Mouse (Mus musculus) left cerebral cortex, postnatal 36 days (tissue): ENCODE measurements around the gene Emilin2. TPM values are rescaled to one million over a fixed set of nuclear protein-coding genes. Genes with fewer than 3 reads are reported as not detected.

Experiments used
- DNase-seq, 2 experiments: peaks; one replicate each; pipeline ENCODE4 v3.0.0; 2021 to 2022; ENCODE audit warnings: low spot score in 2 of 2, mixed read lengths in 1 of 2
- intact Hi-C: fragments of 180-260 bp; cut with DNase I; formaldehyde crosslinking; loops from one replicate; pipeline ENCODE4 v1.15.1; 2025
- total RNA-seq, 2 experiments: library from RNA; stranded (reverse); gene quantifications; 2 replicates each; pipeline ENCODE4 v1.2.3; 2021

Emilin2 gene
- total RNA-seq, 2 experiments from 2014 or later = 1.7 to 3.2 TPM

DNA sequence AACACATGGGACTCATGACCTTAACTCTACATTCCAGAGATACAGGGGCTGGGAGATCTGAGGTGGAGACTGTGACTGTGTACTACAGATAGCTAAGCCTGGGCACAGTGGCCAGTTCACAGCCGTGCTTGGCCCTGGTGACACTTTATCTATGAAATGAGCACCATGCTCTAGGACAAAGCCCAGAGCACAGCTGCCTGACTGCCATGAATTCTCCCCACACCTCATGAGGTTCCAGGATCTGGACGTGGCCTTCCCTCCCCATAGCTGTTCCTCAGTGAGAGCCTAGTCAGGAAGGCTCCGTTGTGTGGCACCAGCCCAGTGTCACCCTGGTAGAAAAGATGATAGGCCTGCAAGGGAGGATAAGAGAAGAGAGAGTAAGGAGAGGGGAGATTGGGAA lies 43.2 kb downstream of the Emilin2 start:
- intact Hi-C loops = no loop called here

DNA sequence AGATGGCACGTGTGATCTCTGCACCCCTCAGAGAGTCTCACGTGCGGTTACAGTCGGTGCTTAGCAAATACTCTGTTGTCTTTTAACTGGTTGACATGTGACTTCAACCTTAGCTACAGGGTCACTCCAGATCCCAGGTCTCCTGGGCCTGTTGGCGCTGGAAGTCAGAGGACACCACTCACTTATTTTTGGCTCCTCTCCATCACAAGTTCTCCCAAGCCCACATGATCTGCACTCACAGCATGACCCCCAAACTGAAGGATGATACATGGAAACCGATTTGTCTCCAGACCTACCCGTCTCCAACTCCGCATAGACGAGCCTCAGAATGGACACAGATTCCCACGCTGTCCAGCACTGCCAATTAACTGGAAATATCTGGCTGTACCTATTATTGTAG lies 43.6 kb downstream of the Emilin2 start:
- DNase-seq = no peak
- intact Hi-C loops = no loop called here

More for the DNA sequence above, 43.2 kb downstream of the Emilin2 start:
- no peak for DNase-seq

DNA sequence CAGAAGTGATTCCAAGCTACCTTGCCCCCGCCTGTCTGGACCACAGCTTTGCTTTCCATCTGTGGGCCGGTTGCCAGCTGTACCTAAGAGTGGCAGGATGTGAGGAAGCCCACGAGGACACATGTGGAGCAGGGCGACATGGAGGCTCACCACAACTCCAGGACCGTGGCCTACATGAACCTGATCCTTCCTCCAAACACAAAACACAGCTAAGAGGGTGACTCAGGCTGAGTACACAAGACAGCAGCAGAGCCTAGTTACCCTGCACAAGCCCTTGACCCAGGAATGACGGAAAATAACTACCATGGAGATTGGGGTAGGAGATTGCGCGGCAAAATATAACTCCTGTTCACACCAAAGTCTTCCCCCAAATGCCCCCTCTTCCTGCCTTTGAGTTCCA lies 44.4 kb downstream of the Emilin2 start:
- intact Hi-C loops = no loop called here
- DNase-seq = no peak

DNA sequence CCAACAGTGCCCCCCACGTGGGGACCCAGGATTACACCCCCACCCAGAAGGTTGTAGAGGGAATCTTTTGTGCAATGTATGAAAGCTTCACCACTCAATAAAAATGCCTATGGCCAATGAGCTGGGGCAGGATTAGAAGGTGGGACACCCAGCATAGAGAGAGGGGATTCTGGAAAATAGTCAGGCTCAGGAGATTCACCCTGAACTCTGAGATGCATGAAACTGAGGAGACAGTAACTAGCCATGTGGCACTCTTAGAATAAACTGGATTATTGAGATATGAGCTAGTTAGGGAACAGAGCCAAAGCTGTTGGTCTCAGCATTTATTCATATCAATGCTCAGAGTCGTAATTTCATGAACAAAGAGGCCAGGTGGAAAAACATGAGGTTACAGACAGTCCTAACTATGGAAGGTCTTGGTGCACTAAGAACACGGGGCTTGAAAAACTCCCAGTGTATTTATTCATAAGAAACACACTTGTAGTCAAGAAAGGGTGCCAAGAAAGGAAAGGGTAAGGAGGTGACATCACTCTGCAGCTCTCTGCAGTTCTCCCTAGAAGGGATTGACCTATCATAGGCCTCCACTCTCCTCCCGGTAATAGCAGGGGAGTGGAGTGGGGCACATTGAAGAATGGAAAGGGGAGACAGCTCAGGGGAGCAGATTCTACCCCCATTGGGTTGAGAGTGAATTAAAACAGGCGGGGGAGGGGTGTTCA lies 46.3 kb downstream of the Emilin2 start:
- intact Hi-C loops = no loop called here
- no peak for DNase-seq

DNA sequence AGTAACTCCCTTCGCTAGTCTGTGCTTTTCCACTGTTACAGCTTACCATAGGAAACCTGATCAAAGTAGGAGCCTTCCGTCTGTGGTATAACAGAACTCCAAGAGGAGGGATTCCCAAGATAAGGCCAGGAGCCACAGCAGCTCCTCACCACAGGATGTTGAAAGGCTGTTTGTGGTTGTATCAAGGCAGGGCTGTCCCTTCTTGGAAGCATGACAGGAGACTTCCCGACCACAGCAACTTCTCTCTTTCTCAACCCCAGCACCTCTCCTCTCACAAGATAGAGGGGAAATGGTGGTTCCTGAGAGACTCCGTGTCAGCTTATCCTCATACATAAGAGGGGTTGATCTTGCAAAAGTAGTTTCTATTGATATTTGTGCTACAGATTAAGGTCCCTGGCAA lies 47.0 kb downstream of the Emilin2 start:
- no peak for DNase-seq
- intact Hi-C loops = no loop called here

- no peak for DNase-seq
- intact Hi-C loops = no loop called here
Observed at GRCm38 (mm10) chr17:71263136-71263535, 48.6 kb downstream of the Emilin2 start.

DNA sequence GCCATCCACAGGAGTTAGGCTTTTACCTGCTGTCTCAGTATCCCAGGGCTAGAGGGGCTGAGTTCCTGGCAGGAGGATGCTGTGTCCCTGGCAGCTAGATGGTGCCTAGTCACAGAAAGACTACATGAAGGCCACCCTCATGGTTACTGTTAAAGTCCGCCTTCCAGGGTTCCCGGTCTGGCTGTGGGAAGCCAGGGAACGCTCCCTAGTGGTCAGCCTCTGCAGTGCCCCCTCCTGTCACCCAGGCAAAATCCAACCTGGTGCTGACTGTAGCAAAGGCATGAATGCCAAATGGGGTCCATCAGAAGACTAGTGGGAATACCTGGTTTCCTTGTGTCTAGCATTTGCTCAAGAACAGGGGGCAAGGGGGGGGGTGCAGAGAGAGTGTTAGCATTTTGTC lies 51.1 kb downstream of the Emilin2 start:
- intact Hi-C loops = no loop called here
- no peak for DNase-seq

GRCm38 (mm10) chr17:71259727-71260126 lies 52.1 kb downstream of the Emilin2 start:
- intact Hi-C loops = no loop called here
- DNase-seq = no peak

- intact Hi-C loops = no loop called here
- DNase-seq = no peak
Observed at GRCm38 (mm10) chr17:71256806-71257536, 54.8 kb downstream of the Emilin2 start.

GRCm38 (mm10) chr17:71256068-71256615 lies 55.6 kb downstream of the Emilin2 start:
- intact Hi-C loops = no loop called here
- no peak for DNase-seq

- intact Hi-C loops = no loop called here
Observed at GRCm38 (mm10) chr17:71254736-71255135, 57.0 kb downstream of the Emilin2 start.

GRCm38 (mm10) chr17:71254106-71254505 lies 57.7 kb downstream of the Emilin2 start:
- intact Hi-C loops = no loop called here

More at GRCm38 (mm10) chr17:71254736-71255135, 57.0 kb downstream of the Emilin2 start:
- no peak for DNase-seq

DNA sequence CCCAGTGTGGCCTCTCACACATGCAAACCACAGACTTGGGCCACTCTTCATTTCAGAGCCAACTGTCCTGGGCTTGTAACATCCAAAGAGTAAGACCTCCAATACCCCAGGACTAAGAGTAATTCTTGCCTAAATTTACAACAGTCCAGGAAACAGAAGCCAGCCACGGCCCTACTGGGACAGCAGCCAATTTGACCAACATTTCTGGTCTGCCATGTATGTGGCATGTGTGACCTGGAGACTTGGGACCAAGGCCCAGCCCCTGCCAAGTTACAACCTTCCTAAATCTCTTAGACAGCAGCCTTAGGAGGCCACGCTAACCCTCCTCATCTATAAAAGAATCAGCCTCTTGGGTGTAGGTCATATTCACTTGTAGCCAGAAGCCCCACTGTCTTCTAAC lies 58.4 kb downstream of the Emilin2 start:
- no peak for DNase-seq
- intact Hi-C loops = no loop called here

More at GRCm38 (mm10) chr17:71254106-71254505, 57.7 kb downstream of the Emilin2 start:
- no peak for DNase-seq

DNA sequence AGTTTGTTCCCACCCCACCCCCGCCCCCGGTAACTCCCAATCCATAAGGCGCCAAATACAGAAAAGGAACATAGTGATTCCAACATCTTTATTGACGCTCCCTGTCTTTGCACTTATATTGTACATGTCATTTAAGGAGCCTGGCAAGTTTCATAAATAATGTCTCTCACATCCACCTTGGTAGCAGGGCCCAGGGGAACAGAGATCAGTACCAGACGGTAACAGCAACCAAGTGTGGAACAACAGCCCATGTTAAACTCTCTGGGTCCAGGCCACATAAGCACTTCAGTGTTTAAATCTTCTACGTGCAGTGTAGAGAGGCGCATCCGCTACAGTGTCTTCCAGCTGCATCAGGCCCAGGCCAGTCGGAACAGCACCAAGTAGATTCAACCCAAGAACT lies 59.7 kb downstream of the Emilin2 start:
- no peak for DNase-seq
- intact Hi-C loops = no loop called here

DNA sequence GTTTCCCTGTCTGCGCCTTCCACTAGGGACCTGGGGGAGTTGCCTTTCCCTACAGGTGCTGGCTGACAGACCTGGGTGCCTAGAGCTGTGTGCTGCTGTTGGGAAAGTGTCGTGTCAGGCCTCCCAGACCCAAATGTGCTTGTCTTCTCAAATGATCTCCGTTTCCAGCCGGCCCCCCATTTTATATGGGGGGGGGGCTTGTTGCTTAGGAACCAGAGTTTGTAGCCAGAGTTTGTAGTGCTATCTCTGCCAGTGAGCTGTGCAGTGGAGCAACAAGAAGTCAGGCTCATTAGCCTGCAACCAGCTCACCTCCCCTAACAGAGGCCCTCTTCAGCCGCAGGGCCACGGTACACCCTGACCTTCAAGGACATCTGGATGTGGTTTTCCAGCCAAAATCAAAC lies 60.2 kb downstream of the Emilin2 start:
- no peak for DNase-seq
- intact Hi-C loops = no loop called here

DNA sequence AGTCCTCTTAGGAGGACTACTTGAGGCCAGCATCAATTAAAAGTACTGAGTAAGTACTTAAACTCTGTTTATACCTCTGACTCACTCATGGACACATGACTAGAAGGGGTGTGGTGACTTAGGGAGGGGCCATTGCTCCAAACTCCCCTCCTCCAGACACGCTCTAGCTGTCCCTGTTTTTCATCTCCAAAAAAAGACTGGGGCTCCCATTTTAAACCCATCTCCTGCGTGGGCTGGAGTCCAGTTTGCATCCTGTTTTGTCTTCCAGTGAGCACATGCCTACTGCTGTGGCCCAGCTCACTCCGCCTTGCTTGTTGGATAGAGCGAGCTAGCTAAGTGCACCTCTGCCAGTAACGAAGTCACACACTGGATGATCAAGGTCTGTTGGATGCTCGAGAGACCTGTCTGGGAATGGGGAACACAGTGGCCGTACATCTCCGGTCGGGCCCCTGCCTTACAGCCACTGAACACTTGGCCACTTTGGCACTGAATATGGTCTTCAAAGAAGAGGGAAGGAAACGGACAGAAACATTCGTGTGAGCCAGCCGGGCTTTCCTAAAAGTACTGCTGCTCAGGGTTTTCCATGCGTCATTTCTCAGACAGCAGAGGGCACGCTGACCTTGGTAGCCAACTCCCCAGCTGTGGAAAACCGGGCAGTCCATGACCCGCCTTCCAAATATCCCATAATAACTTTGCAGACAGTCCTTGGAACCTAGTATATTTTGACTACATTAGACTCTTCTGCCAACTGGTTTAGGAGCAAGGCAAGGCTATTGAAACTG lies 60.8 kb downstream of the Emilin2 start:
- DNase-seq = peak; percentile 48 to 52
- intact Hi-C loops = no loop called here

- intact Hi-C loops = no loop called here
- DNase-seq = no peak
Observed at GRCm38 (mm10) chr17:71250046-71250445, 61.7 kb downstream of the Emilin2 start.

DNA sequence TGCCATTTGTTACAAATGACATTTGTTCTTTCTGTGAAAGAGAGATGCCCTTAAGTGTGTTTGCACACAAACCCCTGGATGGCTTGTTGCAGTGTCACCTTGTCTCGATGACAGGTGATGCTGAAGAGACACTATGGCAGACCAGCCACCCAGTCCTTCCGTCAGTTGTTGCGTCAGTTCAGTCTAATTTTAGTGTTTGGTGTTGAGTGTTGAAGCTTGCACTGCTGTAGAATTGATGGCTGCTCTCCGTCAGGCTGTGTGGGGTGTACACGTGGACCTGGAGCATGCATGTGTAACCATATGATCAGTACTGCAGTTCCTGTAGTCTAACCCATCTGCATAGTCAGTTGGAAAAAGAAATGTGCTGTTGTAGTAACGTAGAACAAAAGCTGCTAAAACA lies 62.8 kb downstream of the Emilin2 start:
- DNase-seq = peak in 1 of 2 experiments; percentile 38
- intact Hi-C loops = no loop called here

DNA sequence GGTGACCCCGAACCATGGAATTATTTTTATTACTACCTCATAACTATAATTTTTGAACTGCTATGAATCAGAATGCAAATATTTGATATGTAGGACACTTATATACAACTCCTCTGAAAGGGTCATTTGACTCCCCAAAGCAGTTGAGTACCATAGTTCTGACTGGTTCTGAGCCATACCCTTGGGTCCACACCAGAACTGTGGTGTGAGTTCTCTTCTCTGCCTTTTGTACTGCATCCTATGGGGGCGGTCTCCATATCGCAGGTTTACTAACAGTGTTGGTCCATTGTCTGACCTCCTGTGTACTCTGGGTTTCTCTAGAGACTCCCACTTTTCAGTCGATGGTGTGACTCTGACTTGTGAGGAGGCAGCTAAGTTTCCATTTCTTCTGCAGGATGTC lies 65.8 kb downstream of the Emilin2 start:
- intact Hi-C loops = no loop called here
- no peak for DNase-seq

DNA sequence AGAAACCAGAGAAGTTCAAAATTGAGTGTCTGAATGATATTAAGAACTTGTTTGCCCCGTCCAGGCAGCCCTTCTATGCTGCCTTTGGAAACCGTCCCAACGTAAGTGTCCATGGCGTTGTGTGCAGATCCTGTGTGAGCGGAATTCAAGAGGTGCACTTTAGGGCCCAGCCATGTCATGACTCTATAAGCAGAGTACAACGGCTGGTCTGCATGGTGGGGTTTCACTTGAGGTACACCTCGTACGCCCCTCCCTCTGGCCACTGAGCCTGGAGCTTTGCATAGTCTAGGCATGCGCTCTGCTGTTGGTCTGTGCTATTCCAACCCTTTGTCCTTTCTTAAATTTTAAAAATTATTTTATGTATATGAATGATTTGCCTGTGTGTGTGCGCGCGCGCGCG lies 66.6 kb downstream of the Emilin2 start:
- intact Hi-C loops = no loop called here

More for the DNA sequence above, 66.6 kb downstream of the Emilin2 start:
- no peak for DNase-seq
